Mouse (Mus musculus) ES-Bruce4 (cell line): ENCODE data around the gene Laptm5. TPM values are rescaled to one million over a fixed set of nuclear protein-coding genes. Genes with fewer than 3 reads are reported as not detected.

Experiments used
- H3K27ac ChIP-seq: 2 replicates; pipeline ENCODE4 v1.5.1; 2012; ENCODE audit warnings: low read length, inconsistent platforms; ENCODE audit not compliant: insufficient read depth
- H3K27me3 ChIP-seq: 2 replicates; pipeline ENCODE4 v1.6.1; 2012; ENCODE audit warnings: mild to moderate bottlenecking, low read length, inconsistent platforms; ENCODE audit not compliant: control insufficient read depth, poor library complexity, insufficient read depth, severe bottlenecking
- H3K36me3 ChIP-seq: 2 replicates; pipeline ENCODE4 v1.6.1; 2012; ENCODE audit warnings: inconsistent platforms, mild to moderate bottlenecking, low read length, moderate library complexity; ENCODE audit not compliant: control insufficient read depth, poor library complexity, insufficient read depth, severe bottlenecking
- H3K4me1 ChIP-seq: one replicate; pipeline ENCODE4 v1.8.1; 2011; ENCODE audit warnings: low read length; ENCODE audit not compliant: control insufficient read depth, insufficient read depth
- H3K4me3 ChIP-seq: 2 replicates; pipeline ENCODE4 v1.5.1; 2011; ENCODE audit warnings: low read depth, mild to moderate bottlenecking, low read length
- H3K9ac ChIP-seq: 2 replicates; pipeline ENCODE4 v1.6.1; 2012; ENCODE audit warnings: low read depth, mild to moderate bottlenecking, inconsistent platforms; ENCODE audit not compliant: poor library complexity, severe bottlenecking
- H3K9me3 ChIP-seq: replicated peaks from 2 replicates; pipeline ENCODE4 v1.6.1; 2012; ENCODE audit warnings: mild to moderate bottlenecking, low read length, inconsistent platforms; ENCODE audit not compliant: control insufficient read depth, poor library complexity, insufficient read depth, severe bottlenecking
- CTCF ChIP-seq: IDR thresholded peaks from one replicate; pipeline ENCODE4 v1.8.1; 2011; ENCODE audit warnings: low read depth, low read length
- EP300 ChIP-seq: IDR thresholded peaks from 2 replicates; pipeline ENCODE4 v1.6.1; 2011; ENCODE audit warnings: low read depth, low read length; ENCODE audit not compliant: insufficient read depth
- POLR2A ChIP-seq: IDR thresholded peaks from one replicate; pipeline ENCODE4 v1.8.1; 2011; ENCODE audit warnings: low read length; ENCODE audit not compliant: insufficient read depth
- polyA plus RNA-seq: library from polyadenylated mRNA; stranded (reverse); fragments of >200 nt; gene quantifications from 2 replicates; pipeline ENCODE4 v1.2.4, GENCODE M21; 2011; ENCODE audit warnings: low read depth; ENCODE audit not compliant: missing spikeins, insufficient read depth, insufficient read length

The Laptm5 gene
- polyA plus RNA-seq, 1 experiment = 30.2 TPM

GRCm38 (mm10) chr4:130882762-130883161, 30.2 kb upstream of the Laptm5 start:
- no peaks in the 10 kb centered on the region for H3K9me3 ChIP-seq
- H3K4me1 ChIP-seq = no peaks in the 10 kb centered on the region
- H3K27ac ChIP-seq = no peak overlapping the region
- no peak overlapping the region for H3K9ac ChIP-seq
- TF ChIP-seq CTCF (no peak), EP300 (no peak), POLR2A (no peak)
- no peaks in the 10 kb centered on the region for H3K36me3 ChIP-seq
- H3K27me3 ChIP-seq = no peaks in the 10 kb centered on the region
- H3K4me3 ChIP-seq = no peak overlapping the region

- no peak overlapping the region for H3K27ac ChIP-seq
- no peak for TF ChIP-seq CTCF
- no peak for TF ChIP-seq POLR2A
- no peak for TF ChIP-seq EP300
These were observed 28.9 kb upstream of the Laptm5 start for GRCm38 (mm10) chr4:130883820-130884533.

GRCm38 (mm10) chr4:130887148-130887745, 25.7 kb upstream of the Laptm5 start:
- no peaks in the 10 kb centered on the region for H3K36me3 ChIP-seq
- H3K9ac ChIP-seq = no peak overlapping the region
- H3K27me3 ChIP-seq = no peaks in the 10 kb centered on the region
- H3K4me1 ChIP-seq = no peaks in the 10 kb centered on the region
- TF ChIP-seq CTCF = no peak
- no peak overlapping the region for H3K4me3 ChIP-seq
- no peak overlapping the region for H3K27ac ChIP-seq
- H3K9me3 ChIP-seq = no peaks in the 10 kb centered on the region

More at GRCm38 (mm10) chr4:130883820-130884533, 28.9 kb upstream of the Laptm5 start:
- Histone ChIP-seq H3K36me3 (no peaks in the 10 kb centered on the region), H3K9ac (no peak overlapping the region), H3K4me1 (no peaks in the 10 kb centered on the region), H3K9me3 (no peaks in the 10 kb centered on the region), H3K27me3 (no peaks in the 10 kb centered on the region), H3K4me3 (no peak overlapping the region)

GRCm38 (mm10) chr4:130889777-130890510, 23.0 kb upstream of the Laptm5 start:
- H3K4me3 ChIP-seq = no peak overlapping the region
- H3K9me3 ChIP-seq = no peaks in the 10 kb centered on the region

GRCm38 (mm10) chr4:130890511-130890840, 22.4 kb upstream of the Laptm5 start:
- H3K36me3 ChIP-seq = no peaks in the 10 kb centered on the region
- no peak overlapping the region for H3K27ac ChIP-seq
- H3K4me3 ChIP-seq = no peak overlapping the region
- H3K27me3 ChIP-seq = no peaks in the 10 kb centered on the region
- no peak for TF ChIP-seq EP300
- TF ChIP-seq POLR2A = no peak
- no peak for TF ChIP-seq CTCF
- no peaks in the 10 kb centered on the region for H3K9me3 ChIP-seq
- no peak overlapping the region for H3K9ac ChIP-seq
- no peaks in the 10 kb centered on the region for H3K4me1 ChIP-seq

More at GRCm38 (mm10) chr4:130889777-130890510, 23.0 kb upstream of the Laptm5 start:
- TF ChIP-seq CTCF (no peak), EP300 (no peak), POLR2A (no peak)
- Histone ChIP-seq H3K9ac (no peak overlapping the region), H3K36me3 (no peaks in the 10 kb centered on the region), H3K27ac (no peak overlapping the region), H3K27me3 (no peaks in the 10 kb centered on the region), H3K4me1 (no peaks in the 10 kb centered on the region)

GRCm38 (mm10) chr4:130892001-130892587, 20.8 kb upstream of the Laptm5 start:
- Histone ChIP-seq H3K4me1 (no peaks in the 10 kb centered on the region), H3K27me3 (no peaks in the 10 kb centered on the region), H3K9me3 (no peaks in the 10 kb centered on the region), H3K9ac (no peak overlapping the region), H3K4me3 (no peak overlapping the region), H3K36me3 (no peaks in the 10 kb centered on the region), H3K27ac (no peak overlapping the region)
- TF ChIP-seq POLR2A = no peak
- no peak for TF ChIP-seq EP300
- TF ChIP-seq CTCF = peak; percentile 81
